Mouse (Mus musculus) lung, postnatal 0 days (tissue): Measurements from ENCODE around the gene Camk2b. TPM values are rescaled to one million over a fixed set of nuclear protein-coding genes. Genes with fewer than 3 reads are reported as not detected.
"Not testable (repeated sequence)": the region's sequence is repeated elsewhere in the genome, so short reads cannot be mapped to it uniquely, and the experiment has no call there.

Source experiments
- ATAC-seq: fragments of 200-750 bp; cut with Nextera tagmentation; 2 replicates; pipeline ENCODE4 v1.8.0; 2017; ENCODE audit warnings: moderate library complexity
- DNase-seq: peaks from one replicate; pipeline ENCODE4 v3.0.0-alpha.2; 2016; ENCODE audit warnings: low spot score
- H3K27ac ChIP-seq: fragments of 300-500 bp; sonication (generic); 2 replicates; pipeline ENCODE4 v1.5.1; 2014; ENCODE audit warnings: antibody characterized with exemption, mild to moderate bottlenecking, low read length, mixed read lengths
- H3K27me3 ChIP-seq: fragments of 300-500 bp; sonication (generic); replicated peaks from 2 replicates; pipeline ENCODE4 v1.6.1; 2014; ENCODE audit warnings: low read length, mixed read lengths; ENCODE audit not compliant: insufficient read depth
- H3K36me3 ChIP-seq: fragments of 300-500 bp; sonication (generic); 2 replicates; pipeline ENCODE4 v1.6.1; 2014; ENCODE audit warnings: low read length, mixed read lengths; ENCODE audit not compliant: insufficient read depth
- H3K4me1 ChIP-seq: fragments of 300-500 bp; sonication (generic); 2 replicates; pipeline ENCODE4 v1.6.1; 2014; ENCODE audit warnings: antibody characterized with exemption, low read depth, low read length, mixed read lengths; ENCODE audit not compliant: insufficient read depth
- H3K4me2 ChIP-seq: fragments of 300-500 bp; sonication (generic); replicated peaks from 2 replicates; pipeline ENCODE4 v1.6.1; 2014; ENCODE audit warnings: low read depth, mild to moderate bottlenecking, low read length, moderate library complexity, mixed read lengths
- H3K4me3 ChIP-seq: fragments of 300-500 bp; sonication (generic); 2 replicates; pipeline ENCODE4 v1.5.1; 2014; ENCODE audit warnings: low read depth, low read length
- H3K9ac ChIP-seq: fragments of 300-500 bp; sonication (generic); replicated peaks from 2 replicates; pipeline ENCODE4 v1.6.1; 2014; ENCODE audit warnings: low read depth, mild to moderate bottlenecking
- H3K9me3 ChIP-seq: fragments of 300-500 bp; sonication (generic); 2 replicates; pipeline ENCODE4 v1.6.1; 2016; ENCODE audit warnings: low read length, mixed read lengths
- CTCF ChIP-seq: IDR thresholded peaks from 2 replicates; pipeline ENCODE4 v1.5.1; 2016; ENCODE audit warnings: antibody characterized with exemption, mild to moderate bottlenecking
- EP300 ChIP-seq: IDR thresholded peaks from 2 replicates; pipeline ENCODE4 v1.6.1; 2016; ENCODE audit warnings: antibody characterized with exemption, mild to moderate bottlenecking, control low read depth
- WGBS: fragments of 180-500 bp; shearing (Covaris S2); extraction: QIAGEN DNeasy Blood & Tissue Kit; methylation state at CpG from one replicate; pipeline ENCODE4 v1.1.7; 2014; 5-methylcytosine and 5-hydroxymethylcytosine counted together
- polyA plus RNA-seq: library from polyadenylated mRNA; unstranded; fragments of >200 nt; fragmentation: Nextera tagmentation; extraction: Ambion mirVana; gene quantifications from 2 replicates; pipeline ENCODE4 v1.2.1, GENCODE M21; 2015

The Camk2b gene
- 2.9 TPM in 2 replicates for polyA plus RNA-seq

- no peaks in the 10 kb centered on the region for H3K4me1 ChIP-seq
- H3K36me3 ChIP-seq, result no peaks in the 10 kb centered on the region
- DNase-seq, result no peak
- TF ChIP-seq EP300 (no peak), CTCF (no peak)
- peak within 1 kb of the TSS; percentile 65 for H3K4me2 ChIP-seq
- no peak for ATAC-seq
- no peak within 1 kb of the TSS for H3K27ac ChIP-seq
- H3K27me3 ChIP-seq, result peaks cover 42% of the 10 kb centered on the region
- peak within 1 kb of the TSS; percentile 42 for H3K4me3 ChIP-seq
- H3K9me3 ChIP-seq, result no peaks in the 10 kb centered on the region
- 21% methylated on average over 5 of the region's 6 CpGs for WGBS
- no peak within 1 kb of the TSS for H3K9ac ChIP-seq
Measured at GRCm38 (mm10) chr11:6066176-6066575, at the start of gene Camk2b. Camk2b (minus strand) TSS chr11:6066362.

DNA sequence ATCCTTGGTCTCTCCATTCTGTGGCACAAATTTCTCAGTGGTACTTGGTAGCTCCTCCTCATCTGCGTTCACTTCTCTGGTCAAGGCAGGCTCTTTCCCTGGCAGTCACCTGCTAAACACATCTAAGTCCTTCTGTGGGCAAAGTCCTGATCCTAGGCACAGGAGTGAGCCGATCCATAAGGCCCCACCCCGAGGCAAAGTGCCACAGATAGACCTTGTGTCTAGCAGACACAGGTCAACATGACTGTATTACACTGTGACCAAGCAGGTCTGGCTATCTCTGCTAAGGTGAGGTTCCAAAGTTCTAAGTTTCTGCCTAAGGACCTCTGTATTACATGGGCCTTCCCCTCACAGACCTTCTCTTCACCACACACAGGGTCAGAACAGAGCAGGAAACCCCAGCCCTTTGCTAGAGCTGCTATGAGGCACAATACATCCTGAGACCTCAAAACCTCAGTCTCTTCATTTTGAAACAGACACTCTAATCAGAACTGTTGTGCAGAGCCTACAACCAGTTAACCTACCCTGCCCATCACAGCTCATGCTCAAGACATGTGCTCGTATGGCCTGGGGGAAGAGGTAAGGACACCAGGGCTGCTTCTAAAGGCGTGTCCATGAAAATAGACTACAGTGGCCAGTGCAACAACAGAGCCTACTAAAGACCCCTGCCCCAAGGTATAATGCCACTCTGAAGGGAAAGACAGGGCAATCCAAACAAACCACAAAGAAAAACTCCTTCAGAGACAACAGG is 45.7 kb upstream of the Camk2b start:
- TF ChIP-seq CTCF (no peak), EP300 (no peak)
- no peaks in the 10 kb centered on the region for H3K9me3 ChIP-seq
- DNase-seq, result no peak

GRCm38 (mm10) chr11:6109990-6110389 is 43.8 kb upstream of the Camk2b start:
- Histone ChIP-seq H3K36me3 (peaks cover 38% of the 10 kb centered on the region), H3K27ac (no peak overlapping the region)
- ATAC-seq, result no peak

More for the DNA sequence above, 45.7 kb upstream of the Camk2b start:
- ATAC-seq, result no peak
- H3K27ac ChIP-seq, result no peak overlapping the region
- no peaks in the 10 kb centered on the region for H3K27me3 ChIP-seq
- WGBS, result 93% methylated on average over 5 of the region's 5 CpGs
- no peak overlapping the region for H3K4me2 ChIP-seq
- peaks cover 30% of the 10 kb centered on the region for H3K36me3 ChIP-seq
- H3K4me1 ChIP-seq, result no peaks in the 10 kb centered on the region
- H3K4me3 ChIP-seq, result no peak overlapping the region
- H3K9ac ChIP-seq, result no peak overlapping the region

DNA sequence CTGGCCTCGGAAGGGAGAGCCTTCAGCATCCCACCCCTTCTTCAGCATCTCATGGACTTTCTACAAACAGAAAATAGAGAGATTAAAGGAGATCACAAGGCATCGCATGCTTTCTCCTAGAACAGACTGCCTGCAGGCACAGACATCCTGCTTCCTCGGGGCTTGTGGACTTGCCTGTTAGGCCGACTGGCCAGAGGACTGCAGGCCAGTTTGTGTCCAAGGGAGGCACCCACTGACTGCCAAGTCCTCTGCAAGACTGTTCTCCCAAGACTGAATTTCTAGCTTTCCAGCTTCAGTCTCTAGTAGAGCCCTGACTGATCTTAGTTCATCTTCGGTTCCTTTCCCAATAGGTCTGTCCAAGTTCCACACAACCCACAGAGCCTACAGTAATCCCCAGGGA is 42.1 kb upstream of the Camk2b start:
- no peak overlapping the region for H3K4me3 ChIP-seq
- WGBS, result 95% methylated on average over 5 of the region's 5 CpGs
- no peaks in the 10 kb centered on the region for H3K27me3 ChIP-seq
- no peaks in the 10 kb centered on the region for H3K4me1 ChIP-seq
- H3K36me3 ChIP-seq, result peaks cover 38% of the 10 kb centered on the region
- H3K9me3 ChIP-seq, result no peaks in the 10 kb centered on the region
- no peak overlapping the region for H3K9ac ChIP-seq
- DNase-seq, result no peak
- TF ChIP-seq CTCF, result no peak
- no peak for TF ChIP-seq EP300
- no peak overlapping the region for H3K4me2 ChIP-seq
- no peak overlapping the region for H3K27ac ChIP-seq
- ATAC-seq, result no peak

More at GRCm38 (mm10) chr11:6109990-6110389, 43.8 kb upstream of the Camk2b start:
- H3K9me3 ChIP-seq, result no peaks in the 10 kb centered on the region
- TF ChIP-seq EP300 (no peak), CTCF (no peak)
- no peak for DNase-seq
- H3K4me2 ChIP-seq, result no peak overlapping the region
- no peaks in the 10 kb centered on the region for H3K4me1 ChIP-seq
- no peaks in the 10 kb centered on the region for H3K27me3 ChIP-seq
- no peak overlapping the region for H3K9ac ChIP-seq
- H3K4me3 ChIP-seq, result no peak overlapping the region

- no peaks in the 10 kb centered on the region for H3K4me1 ChIP-seq
- no peak overlapping the region for H3K4me2 ChIP-seq
Measured at GRCm38 (mm10) chr11:6107722-6108121, 41.6 kb upstream of the Camk2b start.

GRCm38 (mm10) chr11:6104734-6105133 is 38.6 kb upstream of the Camk2b start:
- no peak for TF ChIP-seq CTCF
- TF ChIP-seq EP300, result no peak
- no peaks in the 10 kb centered on the region for H3K27me3 ChIP-seq
- WGBS, result 86% methylated on average over 5 of the region's 5 CpGs
- no peak overlapping the region for H3K4me3 ChIP-seq
- no peak overlapping the region for H3K27ac ChIP-seq
- H3K4me2 ChIP-seq, result no peak overlapping the region
- H3K36me3 ChIP-seq, result peaks cover 22% of the 10 kb centered on the region; the same call in 1 of the 2 replicates
- ATAC-seq (no peak), DNase-seq (no peak)
- no peaks in the 10 kb centered on the region for H3K4me1 ChIP-seq
- no peak overlapping the region for H3K9ac ChIP-seq
- no peaks in the 10 kb centered on the region for H3K9me3 ChIP-seq

More at GRCm38 (mm10) chr11:6107722-6108121, 41.6 kb upstream of the Camk2b start:
- 92% methylated on average over 3 of the region's 3 CpGs for WGBS
- ATAC-seq (no peak), DNase-seq (no peak)
- TF ChIP-seq EP300 (no peak), CTCF (no peak)
- no peak overlapping the region for H3K9ac ChIP-seq
- H3K27ac ChIP-seq, result no peak overlapping the region
- H3K4me3 ChIP-seq, result no peak overlapping the region
- H3K9me3 ChIP-seq, result no peaks in the 10 kb centered on the region
- peaks cover 34% of the 10 kb centered on the region for H3K36me3 ChIP-seq
- H3K27me3 ChIP-seq, result no peaks in the 10 kb centered on the region

- H3K4me2 ChIP-seq, ATAC-seq, H3K9ac ChIP-seq, H3K36me3 ChIP-seq, H3K27ac ChIP-seq, H3K4me1 ChIP-seq, DNase-seq, H3K4me3 ChIP-seq, H3K9me3 ChIP-seq, H3K27me3 ChIP-seq: not testable (repeated sequence)
- WGBS, result 91% methylated on average over 2 of the region's 3 CpGs
Measured at GRCm38 (mm10) chr11:6096637-6097036, 30.5 kb upstream of the Camk2b start.
